Mouse (Mus musculus): ENCODE data around the gene Tesc. TPM values are rescaled to one million over a fixed set of nuclear protein-coding genes. Genes with fewer than 3 reads are reported as not detected.

Gene Tesc
- polyA plus RNA-seq, 1 experiment: 56.2 TPM

- peak in 1 of 2 experiments; percentile 59 for DNase-seq (ENCODE audit: extremely low spot score in 1 of 2, low spot score in 1 of 2)
These were observed 40.0 kb downstream of the Tesc start for GRCm38 (mm10) chr5:118067572-118067971.

- DNase-seq (ENCODE audit: extremely low spot score in 1 of 2, low spot score in 1 of 2): no peak
These were observed 40.5 kb downstream of the Tesc start for GRCm38 (mm10) chr5:118067984-118068494.

GRCm38 (mm10) chr5:118069315-118069714 is 41.8 kb downstream of the Tesc start:
- peak in 1 of 2 experiments; percentile 89 for DNase-seq (ENCODE audit: extremely low spot score in 1 of 2, low spot score in 1 of 2)

- no peak for DNase-seq (ENCODE audit: extremely low spot score in 1 of 2, low spot score in 1 of 2)
These were observed 44.2 kb downstream of the Tesc start for GRCm38 (mm10) chr5:118071766-118072165.

- no peak for DNase-seq (ENCODE audit: extremely low spot score in 1 of 2, low spot score in 1 of 2)
These were observed 45.8 kb downstream of the Tesc start for GRCm38 (mm10) chr5:118073213-118073773.

GRCm38 (mm10) chr5:118076721-118077592 is 49.4 kb downstream of the Tesc start:
- no peak for DNase-seq (ENCODE audit: extremely low spot score in 1 of 2, low spot score in 1 of 2)

- no peak for DNase-seq (ENCODE audit: extremely low spot score in 1 of 2, low spot score in 1 of 2)
These were observed 51.0 kb downstream of the Tesc start for GRCm38 (mm10) chr5:118078550-118078949.

- DNase-seq (ENCODE audit: extremely low spot score in 1 of 2, low spot score in 1 of 2): peak; percentile 57 to 79
These were observed 51.8 kb downstream of the Tesc start for GRCm38 (mm10) chr5:118079354-118079753.

GRCm38 (mm10) chr5:118079839-118080250 is 52.3 kb downstream of the Tesc start:
- DNase-seq (ENCODE audit: extremely low spot score in 1 of 2, low spot score in 1 of 2): no peak

GRCm38 (mm10) chr5:118081374-118081949 is 53.9 kb downstream of the Tesc start:
- DNase-seq (ENCODE audit: extremely low spot score in 1 of 2, low spot score in 1 of 2): no peak

- no peak for DNase-seq (ENCODE audit: extremely low spot score in 1 of 2, low spot score in 1 of 2)
These were observed 54.5 kb downstream of the Tesc start for GRCm38 (mm10) chr5:118081996-118082395.

GRCm38 (mm10) chr5:118083060-118083638 is 55.6 kb downstream of the Tesc start:
- DNase-seq (ENCODE audit: extremely low spot score in 1 of 2, low spot score in 1 of 2): no peak

- DNase-seq (ENCODE audit: extremely low spot score in 1 of 2, low spot score in 1 of 2): no peak
These were observed 56.7 kb downstream of the Tesc start for GRCm38 (mm10) chr5:118084171-118084727.

- no peak for DNase-seq (ENCODE audit: extremely low spot score in 1 of 2, low spot score in 1 of 2)
These were observed 57.8 kb downstream of the Tesc start for GRCm38 (mm10) chr5:118085313-118085712.

- no peak for DNase-seq (ENCODE audit: extremely low spot score in 1 of 2, low spot score in 1 of 2)
These were observed 59.4 kb downstream of the Tesc start for GRCm38 (mm10) chr5:118086956-118087355.

- peak in 1 of 2 experiments; percentile 51 for DNase-seq (ENCODE audit: extremely low spot score in 1 of 2, low spot score in 1 of 2)
These were observed 61.6 kb downstream of the Tesc start for GRCm38 (mm10) chr5:118089102-118089501.

- no peak for DNase-seq (ENCODE audit: extremely low spot score in 1 of 2, low spot score in 1 of 2)
These were observed 62.6 kb downstream of the Tesc start for GRCm38 (mm10) chr5:118090101-118090500.

GRCm38 (mm10) chr5:118090837-118091236 is 63.3 kb downstream of the Tesc start:
- DNase-seq (ENCODE audit: extremely low spot score in 1 of 2, low spot score in 1 of 2): no peak

GRCm38 (mm10) chr5:118093321-118094035 is 65.9 kb downstream of the Tesc start:
- DNase-seq (ENCODE audit: extremely low spot score in 1 of 2, low spot score in 1 of 2): no peak

- no peak for DNase-seq (ENCODE audit: extremely low spot score in 1 of 2, low spot score in 1 of 2)
These were observed 67.9 kb downstream of the Tesc start for GRCm38 (mm10) chr5:118095433-118095832.

All from frontal cortex, adult 2 months (tissue).